Mouse (Mus musculus) lung, adult 10 weeks (tissue): Measurements from ENCODE around the gene Olfr968. TPM values are rescaled to one million over a fixed set of nuclear protein-coding genes. Genes with fewer than 3 reads are reported as not detected.

ENCODE experiments used
- polyA plus RNA-seq: library from polyadenylated mRNA; stranded (reverse); fragments of 350-450 nt; fragmentation: Illumina TruSeq; extraction: RNeasy Lipid Tissue Mini Kit (QIAGEN cat#74804); gene quantifications from one replicate; pipeline ENCODE4 v1.2.3, GENCODE M21; 2014; ENCODE audit warnings: low read depth, low replicate concordance; ENCODE audit not compliant: insufficient read depth

Gene Olfr968
- polyA plus RNA-seq = not detected

DNA sequence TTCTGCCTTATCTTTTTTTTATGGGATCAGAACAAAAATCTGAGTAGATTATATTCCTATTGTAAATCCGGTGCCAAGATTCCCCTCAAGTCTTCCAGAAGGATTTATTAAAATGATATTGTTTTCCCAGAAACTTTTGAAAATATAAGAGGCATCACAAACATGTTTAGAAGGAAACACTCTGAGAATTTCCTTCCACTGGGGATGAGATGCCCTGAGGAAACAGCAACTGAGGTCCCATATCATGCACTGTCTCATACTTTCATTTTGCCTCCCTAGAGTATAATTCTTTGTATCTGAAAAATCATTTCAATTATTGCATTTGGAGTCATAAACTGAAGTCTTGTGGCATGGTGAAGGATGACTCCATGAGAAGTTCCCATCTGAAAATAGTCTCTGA is at the start of gene Olfr968:
Gene Olfr968 (minus strand): TSS at position 101 of the 400 bp plus-strand sequence.

DNA sequence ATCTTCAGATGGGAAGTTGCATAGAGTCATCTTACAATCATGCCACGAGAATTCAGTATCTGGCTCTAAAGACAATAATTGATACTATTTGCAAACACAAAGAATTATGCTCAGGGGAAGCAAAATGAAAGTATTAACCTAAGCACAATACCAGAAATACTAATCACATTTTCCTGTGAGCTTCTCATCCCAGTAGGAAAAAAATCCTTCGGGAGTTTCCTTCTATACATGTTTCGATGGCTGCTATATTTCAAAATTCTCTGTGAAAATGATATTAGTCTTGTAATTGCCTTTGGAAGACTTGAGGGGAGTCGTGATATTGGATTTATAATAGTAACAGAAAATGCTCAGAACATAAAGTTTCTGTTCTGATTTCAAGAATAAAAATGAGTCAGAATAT is 25.5 kb upstream of the Olfr968 start, which contains the start of gene Olfr970:
Gene Olfr970 (plus strand): TSS at position 301 of the 400 bp plus-strand sequence.

DNA sequence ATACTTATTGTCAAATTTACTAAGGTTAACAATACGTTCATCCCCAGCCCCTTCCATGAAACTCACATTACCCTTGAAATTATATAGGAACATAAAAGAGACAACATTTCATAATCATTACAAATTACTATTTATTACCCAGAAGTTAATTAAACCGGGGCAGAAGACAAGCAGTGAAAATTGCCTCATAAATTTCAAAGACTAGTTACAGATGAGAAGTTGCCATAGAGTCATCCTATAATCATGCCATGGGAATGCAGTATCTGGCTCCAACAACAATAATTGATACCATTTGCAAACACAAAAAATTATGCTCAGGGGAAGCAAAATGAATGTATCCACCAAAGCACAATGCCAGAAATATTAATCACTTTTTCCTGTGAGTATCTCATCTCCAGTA is 7.5 kb upstream of the Olfr968 start, which contains the start of gene Olfr969:
Gene Olfr969 (plus strand): TSS at position 388 of the 400 bp plus-strand sequence.

DNA sequence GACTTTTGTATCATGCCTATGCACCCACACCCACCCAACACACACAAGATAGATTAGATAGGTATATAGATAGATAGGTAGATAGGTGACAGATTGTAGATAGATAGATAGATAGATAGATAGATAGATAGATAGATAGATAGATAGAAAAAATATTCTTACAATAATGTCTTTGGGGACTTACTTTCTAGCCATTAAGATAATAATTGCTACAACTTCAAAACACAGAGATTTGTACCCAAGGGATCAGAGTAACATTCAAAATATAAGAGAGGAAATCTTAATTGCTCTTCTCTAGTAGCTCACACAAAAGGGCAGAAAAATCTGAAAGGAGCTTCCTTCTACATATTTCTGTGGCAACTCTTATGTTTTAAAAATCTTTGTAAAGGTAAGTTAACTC is 37.1 kb downstream of the Olfr968 start, which contains the start of gene Olfr967:
Gene Olfr967 (plus strand): TSS at position 301 of the 400 bp plus-strand sequence.

DNA sequence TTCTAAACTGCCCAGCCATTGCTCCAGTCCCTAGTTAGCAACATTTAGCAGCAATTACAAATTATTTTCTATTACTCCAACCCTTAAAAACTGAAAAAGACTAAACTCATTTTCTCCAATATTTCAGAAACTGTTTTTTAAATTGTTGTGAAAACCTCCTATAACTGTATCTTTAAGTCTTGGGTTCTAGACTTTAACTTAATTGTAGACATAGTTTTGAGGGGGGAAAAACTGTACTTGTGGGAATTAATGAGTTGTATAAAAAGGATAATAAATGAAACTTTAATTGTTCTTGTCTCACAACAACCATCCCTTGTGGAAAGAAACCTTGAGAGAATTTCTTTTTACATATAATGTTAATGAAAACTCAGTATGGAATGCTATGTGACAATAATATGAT is 52.4 kb downstream of the Olfr968 start, which contains the start of gene Olfr150:
Gene Olfr150 (plus strand): TSS at position 301 of the 400 bp plus-strand sequence.

Other genes starting within 250 kb of the Olfr968 start
- gene Olfr958, start 229.2 kb downstream of the Olfr968 start, polyA plus RNA-seq = not detected
- gene Olfr959, start 207.7 kb downstream of the Olfr968 start, polyA plus RNA-seq = not detected
- 0.23 TPM for gene AW551984, start 178.8 kb downstream of the Olfr968 start, polyA plus RNA-seq
- not detected for gene Olfr148, start 172.6 kb downstream of the Olfr968 start, polyA plus RNA-seq
- gene Olfr960, start 161.9 kb downstream of the Olfr968 start, polyA plus RNA-seq = not detected
- not detected for gene Olfr961, start 138.2 kb downstream of the Olfr968 start, polyA plus RNA-seq
- gene Olfr963, start 116.0 kb downstream of the Olfr968 start, polyA plus RNA-seq = not detected
- gene Olfr149, start 76.1 kb downstream of the Olfr968 start, polyA plus RNA-seq = not detected
- gene Olfr965, start 71.9 kb downstream of the Olfr968 start, polyA plus RNA-seq = not detected
- gene Olfr150, start 52.3 kb downstream of the Olfr968 start, polyA plus RNA-seq = not detected
- gene Olfr967, start 37.0 kb downstream of the Olfr968 start, polyA plus RNA-seq = not detected
- gene Olfr969, start 7.7 kb upstream of the Olfr968 start, polyA plus RNA-seq = not detected
- gene Olfr970, start 25.6 kb upstream of the Olfr968 start, polyA plus RNA-seq = not detected
- gene Olfr971, start 53.6 kb upstream of the Olfr968 start, polyA plus RNA-seq = not detected
- not detected for gene Olfr972, start 83.2 kb upstream of the Olfr968 start, polyA plus RNA-seq
- gene Olfr229, start 124.1 kb upstream of the Olfr968 start, polyA plus RNA-seq = not detected
- not detected for gene Olfr974, start 154.2 kb upstream of the Olfr968 start, polyA plus RNA-seq
- gene Olfr975, start 168.8 kb upstream of the Olfr968 start, polyA plus RNA-seq = not detected
- gene Olfr976, start 177.9 kb upstream of the Olfr968 start, polyA plus RNA-seq = not detected
- gene Olfr978, start 208.9 kb upstream of the Olfr968 start, polyA plus RNA-seq = not detected
- not detected for gene Olfr979, start 220.2 kb upstream of the Olfr968 start, polyA plus RNA-seq
- not detected for gene Olfr980, start 226.3 kb upstream of the Olfr968 start, polyA plus RNA-seq
- gene Olfr981, start 238.2 kb upstream of the Olfr968 start, polyA plus RNA-seq = not detected